Mouse (Mus musculus): ENCODE measurements at regions not wholly inside any gene's neighbourhood (a gene's known extent, or its start where the extent isn't known, plus 50 kb on each side); places are given as distances from the start of the nearest gene placed in this dataset.

DNA sequence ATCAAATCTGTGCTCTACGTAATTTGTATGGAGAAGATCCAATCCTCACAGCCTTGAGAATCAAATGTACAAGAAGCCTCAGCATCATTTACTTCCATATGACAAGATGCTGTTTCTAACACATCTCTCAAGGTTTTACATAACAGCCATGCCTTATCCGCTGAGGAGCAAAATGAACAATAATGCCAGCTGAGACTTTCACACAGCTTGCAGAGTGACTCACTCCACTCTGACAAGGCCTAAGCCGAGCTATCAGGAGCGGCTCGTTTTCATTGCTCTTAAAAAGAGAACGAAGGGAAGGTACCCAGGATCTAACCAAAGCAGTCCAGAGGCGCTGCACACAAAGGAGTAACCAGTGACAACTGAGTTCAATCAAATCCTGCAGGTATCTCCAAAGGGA lies 803.5 kb downstream of the Efna5 start:
- DNase-seq (ENCODE audit: low spot score) = no peak

DNA sequence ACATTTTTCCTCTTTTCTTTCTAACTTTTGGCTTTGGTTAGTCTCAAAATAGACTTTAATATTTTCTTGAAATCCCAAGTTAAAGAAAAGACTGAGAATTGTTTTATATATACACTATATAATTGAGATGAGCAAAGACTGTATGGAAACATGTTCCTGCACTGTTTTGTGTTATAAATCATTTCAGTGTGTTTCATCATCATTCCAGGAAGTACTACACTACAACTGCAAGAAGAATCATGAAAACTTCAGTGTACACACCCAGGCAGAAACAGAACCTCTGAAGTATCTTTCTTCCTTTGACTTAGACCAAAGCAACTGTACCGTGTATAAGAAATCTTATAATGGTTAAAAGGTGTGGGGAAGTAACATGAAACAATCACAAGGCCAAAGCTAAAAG lies 816.2 kb downstream of the Efna5 start:
- DNase-seq (ENCODE audit: low spot score) = no peak

DNA sequence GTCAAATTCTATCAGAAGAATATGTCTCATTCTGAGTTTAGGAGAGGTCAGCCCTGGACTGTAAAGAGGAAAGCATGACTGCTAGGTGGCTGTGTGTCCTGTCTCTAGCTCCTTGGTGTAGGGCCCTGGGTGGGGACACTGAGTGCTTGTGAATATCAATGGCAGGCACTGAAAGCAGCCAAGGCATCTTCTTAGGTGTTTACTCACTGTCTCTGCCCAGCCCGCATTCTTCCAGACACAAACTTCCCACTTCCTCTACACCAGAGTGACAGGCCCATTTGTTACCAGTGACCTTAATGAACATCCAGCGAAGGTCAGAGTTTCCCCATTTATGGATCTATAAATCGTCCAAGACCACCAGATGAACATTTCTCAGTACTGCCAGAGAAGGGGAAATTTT lies 823.1 kb downstream of the Efna5 start:
- DNase-seq (ENCODE audit: low spot score) = no peak

DNA sequence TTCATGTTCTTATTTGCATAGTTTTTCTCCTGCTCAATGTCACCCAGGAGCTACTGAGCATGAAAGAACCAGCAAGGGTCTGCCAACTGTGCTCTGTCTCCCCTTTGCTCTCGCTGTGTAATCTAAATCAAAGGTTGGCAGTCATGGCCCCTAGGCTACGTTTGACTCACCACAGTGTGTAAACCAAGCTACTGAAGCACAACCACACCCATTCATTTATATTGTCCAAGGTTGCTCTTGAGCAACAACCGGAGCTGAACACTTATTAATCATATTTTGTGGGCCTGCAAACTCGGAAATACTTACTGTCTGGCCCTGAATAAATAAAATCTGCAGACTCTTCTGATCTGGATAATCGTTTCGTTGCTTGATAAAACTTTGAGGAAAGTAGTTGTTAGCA lies 826.3 kb downstream of the Efna5 start:
- DNase-seq (ENCODE audit: low spot score) = peak; percentile 6

DNA sequence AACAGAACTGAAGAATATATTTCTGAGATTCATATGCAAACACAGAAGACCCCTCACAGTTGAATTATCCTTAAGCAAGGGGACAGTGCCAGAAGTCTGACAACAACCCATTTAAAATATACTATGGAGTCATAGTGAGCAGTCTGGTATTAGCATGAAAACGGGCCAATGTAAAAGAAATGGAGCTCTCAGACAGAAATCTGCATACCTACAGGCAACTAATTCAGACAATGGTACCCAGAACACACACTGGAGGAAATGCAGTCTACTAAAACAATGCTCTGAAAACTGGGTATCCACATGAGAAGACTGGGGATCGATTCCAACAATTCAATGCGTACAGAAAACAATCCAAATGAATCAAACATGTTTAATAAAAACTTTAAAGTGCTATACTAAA lies 832.1 kb downstream of the Efna5 start:
- no peak for DNase-seq (ENCODE audit: low spot score)

DNA sequence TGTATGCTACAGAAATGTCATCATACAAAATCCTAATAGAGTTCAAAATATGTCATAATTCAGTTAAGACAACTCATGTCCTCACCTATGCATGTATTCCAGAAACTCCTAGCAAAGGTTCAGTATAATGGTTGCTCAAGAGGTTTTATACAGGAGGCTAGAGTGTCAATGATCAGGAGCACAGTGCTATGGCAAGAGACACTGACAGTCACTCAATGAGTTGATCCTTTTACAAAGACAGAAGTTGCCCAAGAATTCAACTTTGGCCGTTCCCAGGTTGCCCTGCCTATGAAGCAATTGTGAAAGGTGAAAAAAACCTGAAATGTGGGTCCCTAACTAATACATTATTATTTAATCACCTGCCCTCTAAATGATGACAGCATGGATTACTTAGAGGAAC lies 850.5 kb downstream of the Efna5 start:
- no peak for DNase-seq (ENCODE audit: low spot score)
